ENCODE assay signal across 8 mouse cellular contexts in the genomic region with DNA sequence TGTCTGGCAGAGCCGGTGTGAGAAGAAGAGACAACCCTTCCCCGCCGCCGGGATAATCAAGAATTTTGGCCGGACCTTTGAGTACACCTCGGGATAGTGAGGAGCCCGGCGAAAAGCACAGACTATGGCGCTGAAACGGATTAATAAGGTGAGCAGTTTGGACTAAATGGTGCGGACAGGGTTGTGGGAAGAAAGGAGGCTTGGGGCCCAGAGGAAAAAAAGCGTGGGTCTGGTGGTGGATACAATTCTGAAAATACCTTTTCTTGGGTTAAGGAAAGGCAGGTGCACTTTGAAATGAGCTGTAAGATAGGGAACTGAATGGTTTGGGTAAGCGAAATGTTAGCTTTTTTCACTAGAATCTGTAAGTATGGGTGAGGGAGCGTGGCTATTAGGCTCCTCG. TPM values are rescaled to one million over a fixed set of nuclear protein-coding genes. Genes with fewer than 3 reads are reported as not detected.
DNase-seq lines count a peak whose midpoint lies in the region; ATAC-seq and TF ChIP-seq lines count a peak whose summit lies in the region.

No protein-coding gene starts in this region.

- H3K4me2 ChIP-seq in embryonic facial prominence, embryonic 12.5 days (replicated peaks) = peak overlapping the region; percentile 95
- H3K4me2 ChIP-seq in intestine, embryonic 14.5 days (ENCODE audit: low read length) = peak overlapping the region; percentile 66
- H3K4me2 ChIP-seq in neural tube, embryonic 12.5 days (replicated peaks) = peak overlapping the region; percentile 88

- under 1% methylated on average over 15 of the region's 15 CpGs for WGBS in liver, adult 2 months
- WGBS in embryonic facial prominence, embryonic 12.5 days = 4% methylated on average over 15 of the region's 15 CpGs
- 2% methylated on average over 15 of the region's 15 CpGs for WGBS in intestine, embryonic 14.5 days
- 3% methylated on average over 15 of the region's 15 CpGs for WGBS in neural tube, embryonic 12.5 days

- peaks cover 9% of the 10 kb centered on the region for H3K36me3 ChIP-seq in liver, adult 2 months (ENCODE audit: control insufficient read depth, insufficient read depth, low read length)
- peaks cover 6% of the 10 kb centered on the region; the same call in 1 of the 2 replicates for H3K36me3 ChIP-seq in embryonic facial prominence, embryonic 12.5 days
- H3K36me3 ChIP-seq in intestine, embryonic 14.5 days (ENCODE audit: control insufficient read depth, insufficient read depth, low read length) = peaks cover 35% of the 10 kb centered on the region
- H3K36me3 ChIP-seq in neural tube, embryonic 12.5 days = no peaks in the 10 kb centered on the region

- peak overlapping the region; percentile 98 for H3K9ac ChIP-seq in liver, adult 2 months (ENCODE audit: low read depth, low read length)
- peak overlapping the region; percentile 97 for H3K9ac ChIP-seq in embryonic facial prominence, embryonic 12.5 days
- peak overlapping the region; percentile 91 for H3K9ac ChIP-seq in intestine, embryonic 14.5 days (ENCODE audit: low read length)
- peak overlapping the region; percentile 98 for H3K9ac ChIP-seq in neural tube, embryonic 12.5 days

- TF ChIP-seq CTCF in liver, adult 2 months (IDR thresholded peaks at IDR 0.05; ENCODE audit: low read depth, low read length) = no peak

- H3K79me2 ChIP-seq in liver, adult 2 months (ENCODE audit: control insufficient read depth, insufficient read depth, low read length) = peaks cover 8% of the 10 kb centered on the region; the same call in 1 of the 2 replicates

- ATAC-seq in embryonic facial prominence, embryonic 12.5 days (ENCODE audit: insufficient number of reproducible peaks, insufficient read depth, low FRiP score, low TSS enrichment) = no peak
- ATAC-seq in intestine, embryonic 14.5 days (replicated peaks; ENCODE audit: low FRiP score, low TSS enrichment, low read depth) = no peak
- ATAC-seq in neural tube, embryonic 12.5 days (ENCODE audit: low FRiP score, low read depth) = no peak
- no peak for ATAC-seq in monocyte, adult 5-6 weeks (replicated peaks; ENCODE audit: insufficient number of reproducible peaks, low FRiP score, low TSS enrichment, poor library complexity, severe bottlenecking)

- DNase-seq in liver, adult 2 months (ENCODE audit: extremely low read depth, low read depth, low spot score) = no peak
- DNase-seq in liver = no peak
- no peak for DNase-seq in intestine, embryonic 14.5 days (ENCODE audit: low spot score)
- no peak for DNase-seq in right cerebral cortex, postnatal 14 days
- no peak for DNase-seq in kidney, postnatal 4 days

- TF ChIP-seq POLR2A in liver, adult 2 months (IDR thresholded peaks at IDR 0.05; ENCODE audit: extremely low read depth, insufficient read depth, low read length) = no peak

- peak overlapping the region; percentile 94 for H3K4me3 ChIP-seq in liver, adult 2 months (ENCODE audit: insufficient read depth, low read depth, low read length)
- H3K4me3 ChIP-seq in embryonic facial prominence, embryonic 12.5 days = peak overlapping the region; percentile 97
- peak overlapping the region; percentile 61 for H3K4me3 ChIP-seq in intestine, embryonic 14.5 days (ENCODE audit: low read depth, low read length)
- peak overlapping the region; percentile 94 for H3K4me3 ChIP-seq in neural tube, embryonic 12.5 days

- H3K27ac ChIP-seq in liver, adult 2 months (replicated peaks; ENCODE audit: insufficient read depth, low read depth, low read length) = peak overlapping the region; percentile 99
- H3K27ac ChIP-seq in embryonic facial prominence, embryonic 12.5 days = peak overlapping the region; percentile 100
- H3K27ac ChIP-seq in intestine, embryonic 14.5 days (ENCODE audit: low read depth) = peak overlapping the region; percentile 100
- H3K27ac ChIP-seq in neural tube, embryonic 12.5 days = peak overlapping the region; percentile 100; the same call in 1 of the 2 replicates

- H3K27me3 ChIP-seq in liver, adult 2 months (ENCODE audit: control insufficient read depth, insufficient read depth, low read length) = no peaks in the 10 kb centered on the region
- H3K27me3 ChIP-seq in embryonic facial prominence, embryonic 12.5 days = no peaks in the 10 kb centered on the region
- no peaks in the 10 kb centered on the region for H3K27me3 ChIP-seq in intestine, embryonic 14.5 days (replicated peaks; ENCODE audit: control insufficient read depth, insufficient read depth, low read length)
- H3K27me3 ChIP-seq in neural tube, embryonic 12.5 days (replicated peaks) = no peaks in the 10 kb centered on the region

- peaks cover 8% of the 10 kb centered on the region for H3K4me1 ChIP-seq in liver, adult 2 months (ENCODE audit: control insufficient read depth, insufficient read depth, low read length)
- peaks cover 14% of the 10 kb centered on the region; the same call in 1 of the 2 replicates for H3K4me1 ChIP-seq in embryonic facial prominence, embryonic 12.5 days
- H3K4me1 ChIP-seq in intestine, embryonic 14.5 days (replicated peaks; ENCODE audit: control insufficient read depth, insufficient read depth, low read length) = peaks cover 11% of the 10 kb centered on the region
- peaks cover 24% of the 10 kb centered on the region for H3K4me1 ChIP-seq in neural tube, embryonic 12.5 days

- H3K9me3 ChIP-seq in embryonic facial prominence, embryonic 12.5 days = no peaks in the 10 kb centered on the region
- H3K9me3 ChIP-seq in intestine, embryonic 14.5 days (ENCODE audit: control insufficient read depth, low read length) = no peaks in the 10 kb centered on the region
- H3K9me3 ChIP-seq in neural tube, embryonic 12.5 days = no peaks in the 10 kb centered on the region

RNA-seq across cellular contexts. Expression of gene Ube2d3, which starts 1.7 kb away (rescaled TPM):
- 230 and 243 TPM in 2 replicates for total RNA-seq in liver, adult 2 months (2014; rRNA removed)
- polyA plus RNA-seq in liver, adult 2 months (2012; rRNA removed) = 210 and 283 TPM in 2 replicates
- polyA plus RNA-seq in embryonic facial prominence, embryonic 12.5 days (2016; fragmentation: Nextera tagmentation; extraction: Ambion mirVana) = 469 and 505 TPM in 2 replicates
- 521 and 530 TPM in 2 replicates for polyA plus RNA-seq in intestine, embryonic 14.5 days (2014; fragmentation: Nextera tagmentation; extraction: Ambion mirVana)
- polyA plus RNA-seq in neural tube, embryonic 12.5 days (2016; fragmentation: Nextera tagmentation; extraction: Ambion mirVana) = 461 and 494 TPM in 2 replicates
- total RNA-seq in monocyte, adult 5-6 weeks (2017) = 588 to 777 TPM (median 773 TPM) in 3 replicates

RNA-seq across cellular contexts. Expression of gene Cisd2, which starts 15.9 kb away (rescaled TPM):
- total RNA-seq in liver, adult 2 months (2014; rRNA removed) = 17.4 and 20.5 TPM in 2 replicates
- 19.2 and 23.1 TPM in 2 replicates for polyA plus RNA-seq in liver, adult 2 months (2012; rRNA removed)
- 71.3 and 74.0 TPM in 2 replicates for polyA plus RNA-seq in embryonic facial prominence, embryonic 12.5 days (2016; fragmentation: Nextera tagmentation; extraction: Ambion mirVana)
- polyA plus RNA-seq in intestine, embryonic 14.5 days (2014; fragmentation: Nextera tagmentation; extraction: Ambion mirVana) = 56.3 and 57.6 TPM in 2 replicates
- 75.6 and 78.2 TPM in 2 replicates for polyA plus RNA-seq in neural tube, embryonic 12.5 days (2016; fragmentation: Nextera tagmentation; extraction: Ambion mirVana)
- total RNA-seq in monocyte, adult 5-6 weeks (2017) = 47.2 to 67.5 TPM (median 55.4 TPM) in 3 replicates

RNA-seq across cellular contexts. Expression of gene Manba, which starts 45.8 kb away (rescaled TPM):
- total RNA-seq in liver, adult 2 months (2014; rRNA removed) = 14.2 and 14.7 TPM in 2 replicates
- 3.7 and 3.8 TPM in 2 replicates for polyA plus RNA-seq in liver, adult 2 months (2012; rRNA removed)
- polyA plus RNA-seq in embryonic facial prominence, embryonic 12.5 days (2016; fragmentation: Nextera tagmentation; extraction: Ambion mirVana) = 5.1 TPM in 2 replicates
- 17.2 and 17.3 TPM in 2 replicates for polyA plus RNA-seq in intestine, embryonic 14.5 days (2014; fragmentation: Nextera tagmentation; extraction: Ambion mirVana)
- polyA plus RNA-seq in neural tube, embryonic 12.5 days (2016; fragmentation: Nextera tagmentation; extraction: Ambion mirVana) = 4.0 and 5.1 TPM in 2 replicates
- 41.5 to 56.4 TPM (median 47.4 TPM) in 3 replicates for total RNA-seq in monocyte, adult 5-6 weeks (2017)
